Mouse (Mus musculus) urinary bladder, postnatal 14 days (tissue): Measurements from ENCODE around the gene Gapvd1.
"Not testable (repeated sequence)": the region's sequence is repeated elsewhere in the genome, so short reads cannot be mapped to it uniquely, and the experiment has no call there.

ENCODE experiments used
- DNase-seq: peaks from one replicate; pipeline ENCODE4 v3.0.0; 2021; ENCODE audit warnings: low spot score

Gapvd1 gene

GRCm38 (mm10) chr2:34771368-34772226 lies 16.6 kb upstream of the Gapvd1 start, which contains the start of gene Hspa5:
Hspa5 (plus strand) TSS chr2:34771970.
- peak; percentile 99 for DNase-seq

DNA sequence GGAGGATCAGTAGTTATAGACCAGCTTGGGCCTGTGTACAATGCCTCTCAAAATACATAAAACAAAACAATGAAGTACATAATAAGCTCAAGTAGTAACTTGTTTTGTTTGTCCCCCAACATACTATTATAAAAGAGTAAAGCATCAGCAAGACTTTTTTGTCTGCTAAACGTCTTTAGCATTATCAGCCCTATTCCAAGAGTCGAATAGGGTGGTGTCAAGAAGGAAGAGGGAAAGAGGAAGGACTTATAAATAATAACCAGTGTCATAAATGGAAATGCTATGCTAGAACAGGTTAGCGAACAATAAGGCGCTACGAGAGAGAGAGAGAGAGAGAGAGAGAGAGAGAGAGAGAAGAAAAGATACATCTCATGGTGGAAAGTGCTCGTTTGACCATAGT lies 15.9 kb upstream of the Gapvd1 start:
- DNase-seq: no peak

DNA sequence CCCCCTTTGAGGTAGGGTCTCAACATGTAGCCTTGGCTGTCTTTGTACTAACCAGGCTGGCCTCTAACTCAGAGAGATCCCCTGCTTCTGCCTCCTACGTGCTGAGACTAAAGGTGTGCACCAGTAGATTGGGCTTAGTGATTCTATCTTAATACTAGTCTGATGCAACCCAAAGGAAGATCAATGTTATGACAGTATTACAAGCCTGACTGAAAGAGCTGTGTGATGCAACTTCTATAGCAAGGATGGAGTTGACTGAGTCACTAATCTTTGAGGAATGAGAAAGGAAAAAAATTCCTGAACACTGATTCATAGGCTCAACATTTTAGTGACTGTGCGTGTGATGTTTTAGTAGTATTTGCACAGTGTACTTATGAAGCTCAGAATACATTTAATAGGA lies 15.0 kb upstream of the Gapvd1 start:
- no peak for DNase-seq

DNA sequence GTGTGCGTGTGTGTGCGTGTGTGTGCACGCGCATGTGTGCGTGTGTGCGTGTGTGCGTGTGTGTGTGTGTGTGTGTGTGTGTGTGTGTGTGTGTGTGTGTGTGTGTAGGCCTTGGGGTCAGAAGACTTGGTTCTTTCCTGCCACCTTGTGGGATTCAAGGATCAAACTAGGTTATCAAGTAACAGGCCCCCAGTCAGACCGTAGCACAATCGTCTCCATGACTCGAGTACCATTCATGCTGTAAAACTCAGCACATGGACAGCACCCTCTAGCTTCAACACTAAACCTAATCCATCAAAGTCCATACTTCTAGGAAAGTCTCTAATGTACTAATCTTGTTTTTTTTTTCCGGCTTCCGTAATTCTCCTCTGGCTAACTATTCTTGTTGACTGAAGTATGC lies 9.8 kb upstream of the Gapvd1 start:
- DNase-seq: no peak

DNA sequence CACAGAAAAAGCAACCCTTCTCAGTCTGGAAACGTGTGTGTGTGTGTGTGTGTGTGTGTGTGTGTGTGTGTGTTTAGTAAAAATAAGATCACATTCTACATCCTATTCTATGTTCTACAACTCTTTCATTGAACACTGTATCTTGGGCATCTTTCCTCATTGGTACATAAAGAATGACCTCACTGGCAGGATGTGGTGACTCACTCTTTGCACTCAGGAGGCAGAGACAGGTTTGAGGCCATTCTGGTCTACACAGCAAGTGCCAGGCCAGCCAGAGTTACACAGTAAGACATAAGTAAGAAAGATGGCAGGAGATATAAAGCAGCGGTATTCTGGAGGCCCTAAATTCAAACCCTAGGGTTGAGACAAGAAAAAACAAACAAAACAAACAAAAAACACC lies 7.8 kb upstream of the Gapvd1 start:
- no peak for DNase-seq

GRCm38 (mm10) chr2:34762174-34762573 lies 7.1 kb upstream of the Gapvd1 start:
- no peak for DNase-seq

GRCm38 (mm10) chr2:34761272-34761671 lies 6.2 kb upstream of the Gapvd1 start:
- DNase-seq: not testable (repeated sequence)

DNA sequence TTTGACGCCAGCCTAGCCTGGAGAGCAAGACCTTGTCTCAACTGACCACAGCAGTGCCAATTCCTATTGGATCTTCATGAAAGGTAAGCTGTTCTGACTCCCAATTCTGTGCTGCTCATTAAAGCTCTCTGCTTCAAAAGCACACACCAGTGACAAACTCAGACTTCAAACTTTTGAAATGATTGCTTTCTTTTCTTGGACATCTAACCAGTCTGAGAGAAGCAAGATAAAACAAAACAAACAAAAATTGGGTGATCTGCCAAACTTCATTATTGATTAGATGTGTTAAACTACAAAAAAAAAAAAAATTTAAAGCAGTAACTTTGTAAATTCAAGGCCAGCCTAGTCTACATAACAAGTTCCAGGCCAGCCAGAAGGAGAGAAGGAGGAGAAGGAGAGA lies 2.3 kb upstream of the Gapvd1 start:
- DNase-seq: no peak

DNA sequence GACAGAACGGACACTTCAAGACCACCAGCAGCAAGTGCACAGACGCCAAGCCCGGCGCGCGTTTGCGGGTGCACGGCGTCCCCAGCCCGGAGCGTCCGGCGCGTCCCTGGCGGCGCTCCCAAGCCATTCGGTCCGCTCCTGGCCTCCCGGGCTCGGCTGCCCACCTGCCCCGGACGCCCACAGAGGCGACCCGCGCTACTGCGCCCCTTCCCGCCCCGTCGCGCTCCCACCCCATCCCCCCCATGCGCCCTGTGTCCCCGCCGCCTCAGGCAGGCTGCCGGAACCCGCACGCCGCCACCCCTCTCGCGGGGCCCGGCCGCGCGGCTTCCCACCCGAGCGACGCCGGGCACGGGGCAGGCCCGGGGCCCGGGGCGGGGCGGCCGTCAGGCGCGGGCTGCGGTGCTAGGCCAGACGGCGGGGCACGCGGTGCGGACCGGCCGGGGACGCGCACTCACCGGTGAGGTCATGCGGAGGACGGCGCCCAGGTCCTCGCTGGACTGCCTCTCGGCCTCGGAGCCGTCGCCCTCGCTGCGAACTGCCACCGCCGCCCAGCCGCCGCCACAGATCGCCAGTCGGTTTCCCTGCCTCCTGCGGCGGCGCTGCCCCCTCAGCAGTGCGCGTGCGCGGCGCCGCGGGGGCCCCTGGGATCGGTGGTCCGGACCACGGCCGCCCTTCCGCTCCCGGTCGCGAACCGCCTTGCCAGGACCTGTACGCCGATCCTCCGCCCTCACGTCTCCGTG lies 1.1 kb downstream of the Gapvd1 start:
- peak; percentile 89 for DNase-seq

- DNase-seq: no peak
Measured at GRCm38 (mm10) chr2:34750245-34750644, 4.8 kb downstream of the Gapvd1 start.

GRCm38 (mm10) chr2:34748479-34748878 lies 6.6 kb downstream of the Gapvd1 start:
- no peak for DNase-seq

GRCm38 (mm10) chr2:34745673-34746072 lies 9.4 kb downstream of the Gapvd1 start:
- no peak for DNase-seq

DNA sequence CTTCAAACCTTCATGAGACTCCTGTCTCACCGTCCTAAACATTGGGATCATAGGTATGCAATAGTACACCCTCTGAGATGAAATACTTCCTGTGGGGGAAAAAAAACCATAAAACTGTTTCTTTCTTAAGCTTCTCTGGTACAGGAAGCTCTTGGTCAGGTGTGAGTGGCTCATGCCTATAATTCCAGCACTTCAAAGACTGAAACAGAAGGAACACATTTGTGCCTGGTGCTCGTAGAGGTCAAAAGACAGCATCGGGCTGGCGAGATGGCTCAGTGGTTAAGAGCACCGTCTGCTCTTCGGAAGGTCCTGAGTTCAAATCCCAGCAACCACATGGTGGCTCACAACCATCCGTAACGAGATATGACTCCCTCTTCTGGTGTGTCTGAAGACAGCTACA lies 10.6 kb downstream of the Gapvd1 start:
- DNase-seq: no peak

- DNase-seq: no peak
Measured at GRCm38 (mm10) chr2:34742675-34743074, 12.4 kb downstream of the Gapvd1 start.

GRCm38 (mm10) chr2:34741390-34742159 lies 13.5 kb downstream of the Gapvd1 start:
- DNase-seq: no peak

DNA sequence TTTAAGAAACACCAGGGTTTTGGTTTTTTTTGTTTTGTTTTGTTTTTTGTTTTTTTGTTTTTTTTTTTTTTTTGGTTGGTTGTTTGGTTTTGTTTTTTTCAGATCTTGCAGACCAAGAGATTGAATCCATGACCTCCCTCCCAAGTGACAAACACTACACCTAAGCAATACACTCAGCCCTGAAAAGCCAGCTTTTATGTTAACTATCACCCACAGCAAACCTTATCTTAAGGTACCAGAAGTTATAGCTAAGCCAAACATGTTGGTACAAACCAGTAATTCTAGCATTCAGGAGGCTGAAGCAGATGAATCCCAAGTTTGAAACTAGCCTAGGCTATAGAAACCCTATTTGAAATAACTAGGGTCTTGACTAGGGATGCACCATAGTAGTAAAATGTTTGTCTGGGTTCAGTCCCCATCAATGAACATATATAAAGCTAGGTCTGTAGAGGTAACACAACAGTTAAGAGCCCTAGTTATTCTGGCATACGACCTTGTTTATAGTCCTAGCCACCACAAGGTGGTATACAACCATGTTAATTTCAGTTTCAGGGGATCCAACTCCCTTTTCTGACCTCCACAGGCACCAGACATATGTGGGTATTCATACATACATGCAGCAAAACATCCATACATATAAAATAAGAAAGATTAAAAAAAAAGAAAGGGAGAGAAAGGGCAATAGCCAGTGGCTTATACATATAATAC lies 15.2 kb downstream of the Gapvd1 start:
- DNase-seq: no peak

- no peak for DNase-seq
Measured at GRCm38 (mm10) chr2:34737911-34738310, 17.1 kb downstream of the Gapvd1 start.

DNA sequence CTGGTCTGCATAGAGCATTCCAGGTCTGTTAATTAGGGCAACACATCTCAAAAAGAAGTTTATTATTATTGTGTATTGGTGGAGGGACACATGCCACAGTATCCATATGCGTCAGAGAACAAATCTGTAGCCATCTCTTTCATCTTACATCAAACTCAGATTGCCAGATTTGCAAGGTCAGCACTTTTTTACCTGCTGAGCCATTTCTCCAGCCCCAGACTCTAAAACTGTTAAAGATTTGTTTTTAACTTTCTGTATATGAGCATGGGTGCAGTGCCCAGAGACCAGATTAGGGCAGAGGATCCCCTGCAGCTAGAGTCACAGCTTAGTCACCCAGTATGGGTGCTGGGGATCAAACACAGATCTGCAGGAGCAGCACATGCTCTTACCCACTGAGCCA lies 18.4 kb downstream of the Gapvd1 start:
- DNase-seq: no peak

- DNase-seq: no peak
Measured at GRCm38 (mm10) chr2:34727045-34727728, 27.8 kb downstream of the Gapvd1 start.

GRCm38 (mm10) chr2:34725269-34725668 lies 29.8 kb downstream of the Gapvd1 start:
- DNase-seq: no peak

DNA sequence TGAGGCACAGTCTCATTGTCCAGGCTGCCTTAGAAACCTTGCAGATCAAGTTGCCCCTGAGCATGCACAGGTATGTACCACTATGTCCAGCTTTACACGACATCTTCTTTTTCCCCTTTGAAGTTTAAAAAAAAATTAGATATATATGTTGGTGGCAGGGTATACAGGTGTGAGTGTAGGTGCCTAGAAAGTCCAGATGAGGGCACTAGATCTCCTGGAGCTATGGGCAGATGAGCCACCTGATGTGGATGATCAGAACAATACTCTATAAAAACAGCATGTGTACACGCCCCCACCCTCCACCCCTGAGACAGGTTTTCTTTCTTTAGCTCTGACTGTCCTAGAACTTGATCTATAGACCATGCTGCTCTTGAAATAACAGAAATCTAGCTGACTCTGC lies 36.8 kb downstream of the Gapvd1 start:
- DNase-seq: no peak
